Mouse (Mus musculus): Measurements from ENCODE around the gene Atp6v1b1. TPM values are rescaled to one million over a fixed set of nuclear protein-coding genes. Genes with fewer than 3 reads are reported as not detected.

Atp6v1b1 gene
- polyA plus RNA-seq, 1 experiment = not detected

- no peak for DNase-seq (ENCODE audit: low spot score)
Observed at GRCm38 (mm10) chr6:83715461-83716196, 27.2 kb upstream of the Atp6v1b1 start.

DNA sequence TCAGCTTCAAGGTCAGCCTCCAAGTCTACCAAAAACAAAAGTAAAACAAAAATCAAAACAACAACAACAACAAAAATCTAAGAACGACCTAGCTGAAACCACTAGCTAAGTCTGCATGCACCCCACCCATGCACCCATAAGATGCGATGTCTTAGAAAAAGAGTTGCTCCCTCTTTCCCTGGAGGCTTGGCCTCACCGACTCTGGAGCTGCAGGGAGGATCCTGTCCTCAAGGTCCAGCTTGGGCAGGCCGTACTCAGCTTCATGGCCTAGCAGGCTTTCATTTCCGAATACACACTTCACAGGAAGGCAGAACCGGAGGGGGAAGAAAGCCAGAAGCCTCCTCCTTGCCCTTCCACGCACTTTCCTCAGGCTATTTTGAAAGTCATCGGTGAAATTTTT lies 25.8 kb upstream of the Atp6v1b1 start:
- no peak for DNase-seq (ENCODE audit: low spot score)

GRCm38 (mm10) chr6:83722526-83722925 lies 20.3 kb upstream of the Atp6v1b1 start:
- no peak for DNase-seq (ENCODE audit: low spot score)

- no peak for DNase-seq (ENCODE audit: low spot score)
Observed at GRCm38 (mm10) chr6:83727178-83727577, 15.6 kb upstream of the Atp6v1b1 start.

GRCm38 (mm10) chr6:83728488-83728887 lies 14.3 kb upstream of the Atp6v1b1 start:
- no peak for DNase-seq (ENCODE audit: low spot score)

DNA sequence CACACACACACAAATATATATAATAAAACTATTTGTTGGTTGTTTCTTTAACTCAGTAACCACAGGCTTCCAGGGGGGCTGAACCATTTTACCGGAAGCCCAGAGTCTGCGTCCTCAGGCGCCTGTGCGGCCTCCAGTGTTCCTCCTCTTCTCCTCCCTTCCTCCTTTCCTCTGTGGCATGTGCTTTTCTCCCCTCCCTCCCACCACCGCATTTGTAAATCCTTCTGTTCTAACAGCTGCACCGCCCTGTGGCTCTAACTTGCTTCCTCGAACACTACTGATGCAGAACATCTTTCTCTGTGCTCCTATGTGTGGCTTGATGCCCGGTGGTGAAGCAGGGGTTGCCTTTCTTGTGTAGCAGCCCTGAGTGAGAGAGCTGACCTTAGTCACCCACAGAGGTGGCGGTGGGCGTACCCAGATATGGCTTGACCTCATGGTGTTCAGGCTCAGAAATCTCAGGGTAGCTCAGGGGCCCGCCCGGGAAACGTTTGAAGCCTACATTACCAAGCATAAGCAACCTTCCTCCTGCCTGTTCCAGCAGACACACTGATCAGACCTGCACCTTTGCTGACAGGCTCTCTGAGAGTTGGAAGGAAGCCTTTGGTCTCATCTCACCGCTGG lies 13.3 kb upstream of the Atp6v1b1 start:
- no peak for DNase-seq (ENCODE audit: low spot score)

DNA sequence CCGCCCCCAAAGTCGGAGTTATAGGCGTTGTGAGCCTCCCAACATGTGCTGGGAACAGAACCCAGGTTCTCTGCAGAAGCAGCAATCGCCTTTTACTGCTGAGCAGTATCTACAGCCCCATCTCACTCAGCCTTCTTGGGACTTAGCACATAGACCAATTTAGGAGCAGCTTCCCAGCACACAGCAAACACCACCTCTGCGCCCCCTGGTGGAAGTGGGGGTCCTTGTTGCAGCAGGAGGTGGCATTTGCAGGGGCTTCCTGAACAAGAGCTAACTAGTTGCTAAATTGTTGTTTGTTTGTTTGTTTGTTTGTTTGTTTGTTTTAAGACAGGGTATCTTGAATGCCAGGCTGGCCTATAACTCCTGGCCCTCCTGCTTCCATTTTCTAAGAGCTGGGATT lies 11.7 kb upstream of the Atp6v1b1 start:
- peak; percentile 47 for DNase-seq (ENCODE audit: low spot score)

DNA sequence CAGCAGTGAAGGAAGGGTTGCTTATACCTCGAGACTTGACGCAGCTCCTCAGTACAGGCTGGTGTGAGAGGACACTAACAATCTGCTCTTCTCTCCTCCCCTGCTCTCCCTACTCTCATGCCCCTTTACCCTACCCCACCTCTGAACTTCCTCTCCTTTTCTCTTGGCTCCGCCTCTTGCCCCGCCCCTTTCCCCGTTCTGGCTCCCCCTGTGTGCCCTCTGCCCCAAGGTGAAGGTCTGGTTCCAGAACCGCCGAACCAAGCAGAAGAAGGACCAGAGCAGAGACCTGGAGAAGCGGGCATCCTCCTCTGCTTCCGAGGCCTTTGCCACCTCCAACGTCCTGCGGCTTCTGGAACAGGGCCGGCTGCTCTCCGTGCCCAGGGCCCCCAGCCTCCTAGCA lies 5.5 kb upstream of the Atp6v1b1 start:
- DNase-seq (ENCODE audit: low spot score) = no peak

DNA sequence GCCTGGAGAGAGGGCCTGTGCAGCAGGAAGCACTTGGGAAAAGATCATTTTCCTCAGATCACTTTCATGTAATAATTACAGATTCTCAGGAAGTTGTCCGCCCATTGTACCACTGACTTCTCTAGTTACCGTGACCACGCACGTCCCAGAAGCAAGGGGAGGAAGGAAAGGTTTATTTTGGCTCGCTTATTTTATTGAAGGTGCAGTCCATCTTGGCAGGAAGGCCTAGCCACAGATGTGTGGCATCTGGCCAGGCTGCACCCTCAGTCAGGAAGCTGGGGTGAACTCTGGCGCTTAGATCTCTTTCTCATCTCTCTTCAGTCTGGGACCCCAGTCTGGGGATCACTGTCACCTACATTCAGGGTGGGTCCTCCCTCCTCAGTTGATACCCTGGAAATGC lies 4.2 kb upstream of the Atp6v1b1 start:
- no peak for DNase-seq (ENCODE audit: low spot score)

DNA sequence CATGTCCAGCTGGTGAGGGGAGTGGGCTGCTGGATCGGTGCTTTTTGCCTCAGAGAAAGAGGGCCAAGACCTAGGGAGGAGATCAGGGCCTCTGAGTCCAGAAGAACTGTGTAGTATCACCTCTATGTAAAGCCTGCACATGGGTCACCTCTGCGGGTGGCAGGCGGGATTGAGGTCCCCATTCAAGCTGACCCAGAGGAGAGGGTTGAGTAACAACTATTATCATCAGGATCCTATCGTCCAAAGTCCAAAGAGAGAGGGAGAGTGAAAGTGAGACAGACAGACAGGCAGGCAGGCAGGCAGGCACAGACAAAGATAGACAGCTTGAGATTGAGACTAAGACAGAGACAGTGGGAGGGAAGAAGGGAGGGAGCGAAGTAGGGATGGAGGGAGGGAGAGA lies 422 bp downstream of the Atp6v1b1 start:
- no peak for DNase-seq (ENCODE audit: low spot score)

DNA sequence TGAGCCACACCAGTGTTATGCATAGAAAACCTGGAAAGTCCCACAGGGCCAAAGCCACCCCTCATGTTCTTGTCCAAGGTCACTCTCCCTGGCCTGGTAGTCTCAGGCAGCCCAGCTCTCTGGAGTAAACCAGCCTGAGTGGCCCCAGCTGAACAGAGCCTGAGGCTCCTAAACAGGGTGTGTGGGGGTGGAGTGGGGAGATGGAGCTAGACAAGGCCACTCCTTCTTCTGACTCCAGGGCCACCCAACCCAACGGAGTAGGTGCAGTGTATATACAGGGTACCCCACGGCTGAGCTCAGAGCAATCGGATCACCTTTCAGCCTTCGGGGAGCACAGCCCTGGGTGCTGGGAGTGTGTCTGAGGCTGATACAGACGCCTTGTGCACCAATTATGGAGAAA lies 1.3 kb downstream of the Atp6v1b1 start:
- DNase-seq (ENCODE audit: low spot score) = no peak

DNA sequence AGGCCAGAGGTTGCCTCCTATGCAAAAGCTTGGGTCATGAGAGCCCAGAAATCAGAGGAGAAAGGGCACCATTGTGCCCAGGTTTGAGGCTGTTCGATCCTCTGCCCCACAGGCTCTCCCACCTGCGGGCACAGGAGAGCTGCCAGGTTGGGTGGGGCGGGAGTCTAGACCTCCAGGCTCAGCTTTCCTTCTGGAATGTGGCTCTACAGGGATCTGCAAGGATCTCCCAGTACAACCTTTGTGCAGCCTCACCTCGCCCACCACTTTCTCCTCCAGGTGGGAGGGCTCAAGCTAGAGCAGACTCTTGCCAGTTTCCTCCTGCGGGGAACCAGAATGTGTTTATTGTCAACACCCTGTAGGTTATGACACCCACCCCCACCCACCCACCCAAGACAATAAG lies 1.8 kb downstream of the Atp6v1b1 start:
- DNase-seq (ENCODE audit: low spot score) = no peak

GRCm38 (mm10) chr6:83745466-83745865 lies 2.7 kb downstream of the Atp6v1b1 start:
- no peak for DNase-seq (ENCODE audit: low spot score)

GRCm38 (mm10) chr6:83749286-83749685 lies 6.5 kb downstream of the Atp6v1b1 start:
- DNase-seq (ENCODE audit: low spot score) = no peak

- DNase-seq (ENCODE audit: low spot score) = no peak
Observed at GRCm38 (mm10) chr6:83750171-83750684, 7.4 kb downstream of the Atp6v1b1 start.

DNA sequence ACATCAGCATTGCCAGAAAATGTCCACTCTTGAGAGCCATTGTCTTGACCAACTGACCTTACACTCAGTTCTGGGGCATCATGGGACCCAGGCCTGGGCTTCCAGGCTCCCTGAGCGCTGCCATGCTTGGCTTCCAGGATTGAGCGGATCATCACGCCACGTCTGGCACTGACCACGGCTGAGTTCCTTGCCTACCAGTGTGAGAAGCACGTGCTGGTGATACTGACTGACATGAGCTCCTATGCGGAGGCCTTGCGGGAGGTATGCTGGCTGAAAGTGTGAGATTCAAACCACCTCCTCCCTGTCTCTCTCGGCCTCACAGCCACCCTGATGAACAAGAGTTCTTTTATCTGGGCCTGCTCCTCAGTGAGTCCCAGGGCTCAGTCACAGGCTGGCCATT lies 13.3 kb downstream of the Atp6v1b1 start:
- no peak for DNase-seq (ENCODE audit: low spot score)

DNA sequence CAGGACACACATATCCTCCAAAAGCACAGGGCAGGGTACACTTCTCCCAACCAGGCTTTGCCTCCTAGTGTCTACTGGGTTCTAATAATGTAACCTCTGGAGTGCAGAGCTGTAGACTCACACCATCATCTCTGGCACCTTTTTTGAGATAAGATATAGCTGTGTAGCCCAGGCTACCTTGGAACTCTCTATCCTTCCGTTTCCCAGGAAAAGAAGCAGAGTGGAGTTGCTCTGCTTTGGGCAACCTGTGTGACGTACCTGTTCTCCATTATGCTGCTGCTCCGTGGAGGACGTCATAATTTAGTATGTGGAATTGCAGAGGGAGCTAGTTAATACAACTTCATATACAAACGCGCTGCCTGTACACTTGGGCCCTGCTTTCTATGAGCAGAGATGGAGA lies 19.6 kb downstream of the Atp6v1b1 start, which contains the start of gene Ankrd53:
TSS of gene Ankrd53 (plus strand) at position 301 of the 400 bp plus-strand sequence.
- no peak for DNase-seq (ENCODE audit: low spot score)

DNA sequence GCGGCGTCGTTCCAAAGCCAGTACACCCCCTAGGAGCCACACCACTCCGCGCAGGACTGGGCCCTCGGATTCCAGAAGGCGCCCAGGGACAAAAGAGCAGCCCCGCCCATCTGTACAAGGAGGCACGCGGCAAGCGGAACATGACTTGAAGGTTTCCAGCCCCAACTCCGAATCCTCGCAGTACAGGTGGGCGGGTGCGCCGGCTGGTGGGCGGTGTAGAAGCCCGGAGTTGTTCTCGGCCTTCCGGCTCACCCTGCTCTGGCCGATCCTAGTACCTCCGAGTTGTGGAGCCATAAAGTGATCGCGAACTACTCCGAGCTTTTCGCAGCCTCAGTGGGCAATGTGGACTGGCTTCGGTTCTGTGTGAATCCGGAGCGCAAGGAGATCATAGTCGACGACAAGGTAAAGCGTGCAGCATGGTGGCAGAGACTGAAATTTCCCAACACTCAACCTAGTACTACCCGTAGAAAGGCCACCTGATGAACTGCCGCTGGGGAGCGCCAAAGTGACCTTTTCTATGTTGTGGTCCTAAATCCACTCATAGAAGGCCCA lies 20.2 kb downstream of the Atp6v1b1 start:
- DNase-seq (ENCODE audit: low spot score) = no peak

DNA sequence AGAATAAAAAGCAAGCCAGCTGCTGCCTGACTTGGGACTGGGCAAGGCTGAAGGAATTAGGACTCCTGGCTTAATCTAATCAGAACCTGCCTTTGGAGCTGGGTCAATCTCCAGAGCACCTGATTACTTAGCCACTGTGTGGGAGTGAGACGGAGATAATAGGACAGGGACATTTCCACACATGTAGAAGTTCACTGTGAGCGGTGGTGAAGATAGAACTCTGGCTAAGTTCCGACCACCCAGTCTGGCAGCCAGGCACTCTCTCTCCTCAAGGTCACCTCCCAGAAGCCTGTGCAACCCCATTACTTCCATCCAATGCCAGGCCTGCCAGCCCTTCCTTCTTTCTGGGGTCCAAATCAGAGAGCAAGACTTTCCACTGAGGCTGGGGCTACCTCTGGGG lies 24.2 kb downstream of the Atp6v1b1 start:
- no peak for DNase-seq (ENCODE audit: low spot score)

DNA sequence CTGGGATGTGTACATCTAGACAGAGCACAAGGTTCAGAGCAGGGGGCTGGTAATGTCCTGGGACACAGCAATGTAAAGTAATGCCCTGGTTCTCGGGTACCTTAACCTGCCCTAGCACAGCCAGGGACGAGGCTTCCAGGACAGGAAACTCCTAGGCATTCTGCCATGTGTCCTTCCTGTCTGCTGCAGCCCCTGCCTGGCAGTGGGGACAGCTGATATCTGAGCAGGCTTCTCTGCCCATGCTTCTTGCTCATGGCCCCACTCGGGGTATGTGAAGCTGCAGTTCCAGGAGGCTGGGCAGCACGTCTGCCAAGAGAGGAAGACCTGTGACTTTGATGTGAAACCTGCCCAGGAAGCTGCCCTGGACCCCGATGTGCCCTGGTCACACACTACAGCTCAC lies 25.7 kb downstream of the Atp6v1b1 start:
- no peak for DNase-seq (ENCODE audit: low spot score)

DNA sequence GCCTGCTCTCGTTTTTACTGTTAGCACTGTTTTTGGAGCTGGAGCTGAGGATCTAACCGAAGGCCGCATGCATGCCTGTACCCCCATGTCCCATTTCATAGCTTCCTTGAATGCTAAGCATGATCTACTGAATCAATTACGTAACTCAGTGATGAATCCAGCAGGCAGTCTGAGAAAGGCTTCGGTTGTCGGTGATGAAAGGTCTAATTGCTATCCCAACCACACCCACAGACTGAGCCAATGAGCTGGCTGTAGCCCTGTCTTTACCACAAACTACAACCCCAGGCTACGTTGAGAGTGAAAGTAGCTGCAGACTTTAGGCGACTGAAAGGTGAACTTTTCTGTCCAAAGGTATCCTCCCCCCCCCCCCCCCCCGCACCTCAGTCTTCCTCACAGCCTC lies 31.3 kb downstream of the Atp6v1b1 start:
- no peak for DNase-seq (ENCODE audit: low spot score)

DNA sequence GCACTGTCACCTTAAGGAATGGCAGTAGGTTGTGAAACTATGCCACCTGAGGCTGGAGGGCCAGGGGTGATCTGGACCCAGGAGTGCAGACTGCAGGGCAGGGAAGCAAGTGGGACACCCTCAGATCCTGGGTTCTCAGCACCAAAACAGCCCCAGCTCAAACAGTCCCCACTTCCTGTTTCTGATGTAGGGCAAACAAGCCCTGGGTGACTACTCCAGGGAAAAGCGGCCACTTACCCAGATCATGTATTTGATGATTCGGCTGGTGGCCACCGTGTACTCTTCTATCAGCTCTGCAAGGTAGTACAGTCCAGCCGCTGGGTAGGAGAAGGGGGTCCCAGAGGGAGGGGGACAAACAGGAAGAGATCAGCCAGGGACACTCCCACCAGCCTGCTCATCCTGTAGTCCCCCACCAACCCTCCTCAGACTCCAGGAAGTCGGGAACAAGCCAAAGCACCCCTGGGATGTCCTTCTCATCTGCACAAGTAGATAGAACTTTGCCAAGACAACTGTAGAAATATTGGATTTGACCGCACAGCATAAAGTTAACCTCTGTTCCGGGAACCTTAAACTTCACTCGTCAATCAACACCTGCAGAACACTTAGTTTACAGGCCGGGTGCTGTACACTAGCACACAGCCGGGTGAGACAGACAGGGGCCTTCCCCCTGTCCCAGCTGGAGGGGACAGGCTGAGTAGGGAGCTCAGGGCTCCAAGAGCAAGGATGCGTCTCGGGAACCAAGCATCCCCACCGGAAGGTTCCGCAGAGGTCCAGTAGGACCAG lies 32.2 kb downstream of the Atp6v1b1 start:
- no peak for DNase-seq (ENCODE audit: low spot score)

Measured in urinary bladder, adult 2 months (tissue).